ENCODE assay signal across 22 mouse cellular contexts in the genomic region with DNA sequence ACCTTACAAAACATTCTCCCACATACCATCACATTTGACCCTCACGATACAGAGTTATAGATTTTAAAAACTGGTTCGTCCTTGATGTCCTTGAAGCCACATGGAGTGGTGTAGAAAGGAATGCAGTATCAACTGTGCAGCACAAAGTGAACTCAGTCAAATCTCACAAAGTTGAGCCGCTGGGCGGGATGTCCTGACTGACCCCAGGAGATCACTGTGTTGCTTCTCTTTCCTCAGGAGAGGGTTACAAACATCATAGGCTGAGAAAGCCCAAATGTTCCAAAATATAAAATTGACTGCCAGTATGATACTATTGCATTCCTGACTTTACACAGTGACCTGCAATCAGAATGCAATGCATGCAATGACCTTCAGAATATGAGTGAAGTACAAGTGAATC. TPM values are rescaled to one million over a fixed set of nuclear protein-coding genes. Genes with fewer than 3 reads are reported as not detected.
"Had no signal": no experiment of that assay in that cellular context is flagged by ENCODE, and none has a peak within 500 bp of the region (broad histone marks: within the 10 kb centered on the region; RNA-seq: fewer than 3 reads in every experiment).

No protein-coding gene starts in this region.

- H3K27me3 ChIP-seq: liver, embryonic 13.5 days had no signal

- ATAC-seq: inflammation-experienced regulatory T-cells, adult 6 months; intestine, embryonic 16.5 days had no signal

- H3K4me3 ChIP-seq: left cerebral cortex, adult 2 months; liver, embryonic 13.5 days had no signal

- H3K9ac ChIP-seq: liver, embryonic 13.5 days had no signal

- DNase-seq: layer of hippocampus, postnatal 36 days; liver, embryonic 13.5 days; lung, adult 2 months; lung, postnatal 14 days; lung, postnatal 4 days; midbrain, embryonic 14.5 days; right cerebral cortex, adult 18-20 months; right cerebral cortex, postnatal 14 days; right cerebral cortex, postnatal 4 days; thymus, adult 18-20 months; thymus, postnatal 36 days had no signal

- H3K4me2 ChIP-seq: liver, embryonic 13.5 days; midbrain, embryonic 11.5 days had no signal

- H3K27ac ChIP-seq: left cerebral cortex, adult 2 months; liver, embryonic 13.5 days; stomach, postnatal 0 days had no signal

- H3K36me3 ChIP-seq: liver, embryonic 13.5 days had no signal

- H3K9me3 ChIP-seq: liver, embryonic 13.5 days had no signal

- H3K4me1 ChIP-seq: liver, embryonic 13.5 days had no signal

RNA-seq across cellular contexts. Expression of a gene that starts 2.6 kb away (rescaled TPM):
- polyA plus RNA-seq: inflammation-experienced regulatory T-cells, adult 6 months; limb, embryonic 11.5 days; lung, adult 2 months; midbrain, embryonic 11.5 days; midbrain, embryonic 14.5 days; midbrain, postnatal 0 days; neural tube, embryonic 11.5 days; neural tube, embryonic 14.5 days; stomach, embryonic 14.5 days; stomach, postnatal 0 days had no signal

RNA-seq across cellular contexts. Expression of a gene that starts 30.8 kb away (rescaled TPM):
- polyA plus RNA-seq: inflammation-experienced regulatory T-cells, adult 6 months; lung, adult 2 months; lung, embryonic 16.5 days; neural tube, embryonic 14.5 days; stomach, embryonic 14.5 days had no signal
